Mouse (Mus musculus) embryonic fibroblast, embryonic 13.5 days (primary cell): ENCODE data around the gene Gm20662. TPM values are rescaled to one million over a fixed set of nuclear protein-coding genes. Genes with fewer than 3 reads are reported as not detected.

ENCODE experiments used
- H3K27ac ChIP-seq: 2 replicates; pipeline ENCODE4 v1.5.1; 2012; ENCODE audit warnings: low read length, control low read depth, inconsistent platforms; ENCODE audit not compliant: insufficient read depth
- H3K4me1 ChIP-seq: 2 replicates; pipeline ENCODE4 v1.6.1; 2011; ENCODE audit warnings: low read length; ENCODE audit not compliant: control insufficient read depth, insufficient read depth
- H3K4me3 ChIP-seq: 2 replicates; pipeline ENCODE4 v1.5.1; 2011; ENCODE audit warnings: mild to moderate bottlenecking, control low read depth, low read length; ENCODE audit not compliant: insufficient read depth
- CTCF ChIP-seq: IDR thresholded peaks from 2 replicates; pipeline ENCODE4 v1.5.1; 2011; ENCODE audit warnings: mild to moderate bottlenecking, control low read depth, low read length, moderate library complexity, borderline replicate concordance; ENCODE audit not compliant: insufficient read depth
- POLR2A ChIP-seq: IDR thresholded peaks from 2 replicates; pipeline ENCODE4 v1.6.1; 2011; ENCODE audit warnings: low read depth, mild to moderate bottlenecking, control low read depth, low read length, moderate library complexity
- polyA plus RNA-seq: library from polyadenylated mRNA; stranded (reverse); fragments of >200 nt; gene quantifications from 2 replicates; pipeline ENCODE4 v1.2.4, GENCODE M21; 2011; ENCODE audit warnings: low read depth; ENCODE audit not compliant: missing spikeins, insufficient read length

Gm20662 gene
- polyA plus RNA-seq, 1 experiment: not detected

DNA sequence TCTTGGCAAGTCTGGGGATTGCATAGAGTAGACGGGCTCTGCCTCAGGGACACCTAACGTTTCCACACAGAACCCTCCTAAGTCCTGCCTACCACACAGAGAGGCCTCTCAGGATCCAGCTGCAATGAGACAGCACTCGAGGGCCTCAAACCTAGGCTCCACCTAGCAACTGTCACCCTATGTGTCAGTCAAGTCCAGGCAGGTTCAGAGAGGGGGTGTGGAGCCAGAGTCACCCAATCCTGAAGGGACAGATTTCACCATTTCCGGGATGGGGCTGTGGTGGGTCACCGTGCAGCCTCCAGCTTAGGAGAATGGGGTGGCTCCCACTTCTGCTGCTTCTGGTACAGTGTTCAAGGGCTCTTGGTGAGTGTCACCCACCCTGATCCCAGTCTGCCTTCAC lies 84.0 kb downstream of the Gm20662 start, which contains the start of gene Mst1:
Gene Mst1 (plus strand): TSS at position 269 of the 400 bp plus-strand sequence.
- Histone ChIP-seq H3K4me1 (no peaks in the 10 kb centered on the region; the same call in 1 of the 2 replicates), H3K27ac (no peak within 1 kb of the TSS), H3K4me3 (peak within 1 kb of the TSS; percentile 82; the same call in 1 of the 2 replicates)
- TF ChIP-seq POLR2A (no peak), CTCF (no peak)

DNA sequence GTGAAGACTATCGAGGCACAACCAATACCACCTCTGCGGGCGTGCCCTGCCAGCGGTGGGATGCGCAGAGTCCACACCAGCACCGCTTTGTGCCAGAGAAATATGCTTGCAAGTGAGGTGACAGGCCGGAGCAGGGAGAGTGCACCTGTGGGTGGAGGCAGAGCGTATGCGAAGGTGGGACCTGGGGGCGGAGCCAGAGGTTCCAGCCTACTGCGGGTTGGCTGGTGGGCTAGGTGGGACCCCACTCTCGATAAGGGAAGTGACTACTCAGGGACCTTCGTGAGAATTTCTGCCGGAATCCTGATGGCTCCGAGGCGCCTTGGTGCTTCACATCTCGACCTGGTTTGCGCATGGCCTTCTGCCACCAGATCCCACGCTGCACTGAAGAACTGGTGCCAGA lies 86.4 kb downstream of the Gm20662 start:
- Histone ChIP-seq H3K4me1 (no peaks in the 10 kb centered on the region; the same call in 1 of the 2 replicates), H3K4me3 (no peak overlapping the region), H3K27ac (no peak overlapping the region)
- TF ChIP-seq POLR2A: no peak
- no peak for TF ChIP-seq CTCF

DNA sequence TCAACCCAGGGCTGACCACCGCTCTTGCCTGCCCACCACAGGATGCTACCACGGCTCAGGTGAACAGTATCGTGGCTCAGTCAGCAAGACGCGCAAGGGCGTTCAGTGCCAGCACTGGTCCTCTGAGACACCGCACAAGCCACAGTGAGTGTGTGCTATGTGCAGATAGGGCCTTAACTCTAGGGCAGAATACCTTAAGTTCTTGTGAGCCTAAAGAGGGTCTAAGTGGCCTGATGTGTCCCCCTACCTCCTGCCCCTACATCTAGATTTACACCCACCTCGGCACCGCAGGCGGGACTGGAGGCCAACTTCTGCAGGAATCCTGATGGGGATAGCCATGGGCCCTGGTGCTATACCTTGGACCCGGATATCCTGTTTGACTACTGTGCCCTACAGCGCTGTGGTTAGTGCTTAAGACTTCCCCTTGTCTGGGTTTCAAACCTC lies 86.9 kb downstream of the Gm20662 start, which contains the start of gene Rnf123:
Gene Rnf123 (minus strand): TSS at position 359 of the 444 bp plus-strand sequence.
- Histone ChIP-seq H3K4me3 (no peak within 1 kb of the TSS), H3K27ac (no peak within 1 kb of the TSS), H3K4me1 (no peaks in the 10 kb centered on the region)
- TF ChIP-seq CTCF (no peak), POLR2A (no peak; the same call in 1 of the 2 replicates)

DNA sequence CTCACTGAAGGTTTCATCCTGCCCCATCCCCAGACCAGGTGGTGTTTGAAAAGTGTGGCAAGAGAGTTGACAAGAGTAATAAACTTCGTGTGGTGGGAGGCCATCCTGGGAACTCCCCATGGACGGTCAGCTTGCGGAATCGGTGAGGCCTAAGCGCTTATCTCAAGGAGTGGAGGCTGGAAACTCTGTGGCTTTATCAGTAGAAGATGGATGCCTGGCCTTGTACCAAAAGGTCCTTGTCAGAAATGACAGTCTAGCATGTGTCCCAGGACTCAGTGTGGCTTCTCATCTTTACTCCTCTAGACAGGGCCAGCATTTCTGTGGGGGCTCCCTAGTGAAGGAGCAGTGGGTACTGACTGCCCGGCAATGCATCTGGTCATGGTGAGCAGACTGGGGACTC lies 87.4 kb downstream of the Gm20662 start:
- Histone ChIP-seq H3K27ac (no peak overlapping the region), H3K4me3 (no peak overlapping the region), H3K4me1 (no peaks in the 10 kb centered on the region)
- TF ChIP-seq CTCF (no peak), POLR2A (no peak)

DNA sequence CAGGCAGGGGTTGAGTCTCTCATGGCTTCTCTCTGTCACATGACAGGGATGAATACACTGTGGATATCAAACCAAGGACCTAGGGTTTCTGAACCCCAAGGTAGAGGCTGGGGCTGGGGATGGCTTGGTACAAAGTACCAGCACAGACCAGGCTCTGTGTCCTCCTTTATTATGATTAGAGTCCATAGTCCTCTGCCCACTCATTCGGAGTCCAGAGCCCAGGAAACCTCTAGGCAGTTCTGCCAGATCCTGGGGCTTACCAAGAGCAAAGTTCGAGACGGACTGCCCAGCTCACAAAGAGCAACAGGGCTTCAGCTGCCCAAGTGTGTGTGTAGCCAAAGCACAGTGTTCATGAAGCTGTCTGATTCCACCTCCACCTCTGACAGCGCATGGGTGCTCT lies 89.1 kb downstream of the Gm20662 start:
- no peak for TF ChIP-seq CTCF
- no peak for TF ChIP-seq POLR2A
- no peak overlapping the region for H3K4me3 ChIP-seq
- no peak overlapping the region for H3K27ac ChIP-seq

DNA sequence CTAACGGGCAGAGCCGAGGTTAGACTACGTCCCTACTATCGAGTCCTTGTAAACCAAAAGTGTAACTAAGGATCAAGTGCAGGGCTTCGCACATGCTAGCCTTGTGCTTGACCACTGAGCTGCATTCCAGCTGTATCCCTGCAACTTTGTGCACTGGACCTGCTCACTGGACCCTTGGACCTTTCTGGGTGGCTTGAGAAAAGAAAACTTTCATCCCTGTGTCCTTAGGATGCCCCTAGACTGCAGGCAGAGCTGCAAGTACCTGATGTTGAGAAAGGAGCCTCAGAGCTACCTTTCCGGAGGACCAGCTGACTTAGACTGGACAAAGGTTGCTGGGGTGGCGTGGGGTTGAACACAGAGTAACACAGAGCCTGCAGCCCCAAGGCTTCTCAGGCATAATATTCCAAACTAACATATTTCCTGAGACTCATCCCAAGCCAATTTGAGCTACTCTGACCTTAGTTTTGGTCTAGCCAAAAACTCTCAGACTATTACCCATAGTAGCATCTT lies 94.5 kb downstream of the Gm20662 start:
- TF ChIP-seq POLR2A (no peak), CTCF (no peak)

More for the DNA sequence above, 89.1 kb downstream of the Gm20662 start:
- no peaks in the 10 kb centered on the region for H3K4me1 ChIP-seq

DNA sequence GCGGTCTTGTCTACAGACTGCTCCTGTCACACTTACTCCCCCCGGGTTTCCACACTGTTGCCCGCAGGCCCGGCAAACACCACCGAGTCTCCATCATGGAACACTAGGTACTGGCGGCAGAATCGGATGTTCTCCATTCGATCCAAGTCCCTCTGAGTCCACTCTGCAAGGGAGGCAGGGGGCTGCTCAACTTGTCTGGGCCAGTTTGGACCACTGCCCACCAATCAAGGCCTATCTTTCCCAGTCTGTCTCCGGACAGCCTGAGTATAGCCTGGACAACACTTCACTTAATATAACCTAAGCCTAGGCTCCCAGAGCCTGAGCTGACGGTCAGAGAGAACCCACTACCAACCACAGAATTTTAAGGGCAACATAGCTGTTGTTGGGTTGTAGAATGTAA lies 97.4 kb downstream of the Gm20662 start:
- TF ChIP-seq POLR2A: no peak
- H3K4me1 ChIP-seq: no peaks in the 10 kb centered on the region
- H3K27ac ChIP-seq: no peak overlapping the region
- H3K4me3 ChIP-seq: peak overlapping the region; percentile 81

More for the DNA sequence above, 94.5 kb downstream of the Gm20662 start:
- Histone ChIP-seq H3K27ac (no peak overlapping the region), H3K4me1 (no peaks in the 10 kb centered on the region), H3K4me3 (no peak overlapping the region)

DNA sequence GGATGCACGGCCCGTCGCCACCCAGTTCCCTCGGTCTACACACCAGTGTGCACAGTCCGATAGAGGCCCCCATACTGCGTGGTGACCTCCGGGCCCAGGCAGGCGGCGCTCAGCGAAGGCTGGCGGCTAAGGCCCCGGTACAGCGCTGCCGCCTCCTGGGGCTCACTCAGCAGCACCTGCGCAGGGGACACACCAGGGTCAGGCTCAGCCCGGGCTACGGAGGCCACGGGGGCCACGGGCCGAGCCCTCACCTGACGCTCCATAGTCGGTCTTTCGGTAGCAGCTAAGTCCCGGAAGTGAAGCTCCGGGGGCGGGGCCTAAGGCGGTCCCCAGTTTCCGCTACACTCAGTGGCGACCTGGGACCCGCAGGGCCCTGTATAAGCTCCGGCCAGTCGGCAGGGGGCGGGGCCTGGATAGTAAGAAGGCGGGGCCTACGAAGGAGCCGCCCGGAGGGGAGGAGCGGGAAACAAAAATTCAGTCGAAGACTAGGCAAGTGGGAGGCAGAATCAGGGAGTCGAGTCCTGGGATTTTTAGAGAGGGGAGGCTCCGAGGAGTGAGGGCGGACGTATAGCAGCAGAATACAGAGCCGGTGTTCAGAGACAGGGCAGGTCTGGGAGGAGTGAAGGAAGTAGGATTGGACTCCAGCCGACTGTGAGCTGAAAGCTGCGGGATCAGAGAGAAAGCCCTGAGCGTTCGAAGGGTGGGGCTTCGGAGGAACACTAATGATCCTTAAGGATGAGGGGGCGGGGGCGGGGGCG lies 98.2 kb downstream of the Gm20662 start, which contains the start of gene Apeh:
Gene Apeh (minus strand): TSS at position 423 of the 758 bp plus-strand sequence.
- TF ChIP-seq CTCF (no peak), POLR2A (peak; percentile 60)
- H3K4me1 ChIP-seq: no peaks in the 10 kb centered on the region
- H3K4me3 ChIP-seq: peak within 1 kb of the TSS; percentile 81

More for the DNA sequence above, 98.2 kb downstream of the Gm20662 start, which contains the start of gene Apeh:
- peak within 1 kb of the TSS; percentile 51; the same call in 1 of the 2 replicates for H3K27ac ChIP-seq

Other genes starting within 250 kb of the Gm20662 start
- gene Rbm5, start 225.4 kb upstream of the Gm20662 start, polyA plus RNA-seq: 199 and 248 TPM in 2 replicates
- 83.3 and 87.1 TPM in 2 replicates for gene Rbm6, start 123.1 kb upstream of the Gm20662 start, polyA plus RNA-seq
- 6.4 and 8.7 TPM in 2 replicates for gene Mon1a, start 108.2 kb upstream of the Gm20662 start, polyA plus RNA-seq
- gene Mst1r, start 89.5 kb upstream of the Gm20662 start, polyA plus RNA-seq: 0.61 and 1.6 TPM in 2 replicates
- not detected in 2 replicates for gene Actl11, start 67.9 kb upstream of the Gm20662 start, polyA plus RNA-seq
- gene Camkv, start 60.7 kb upstream of the Gm20662 start, polyA plus RNA-seq: not detected in 2 replicates
- gene Traip, start 46.2 kb upstream of the Gm20662 start, polyA plus RNA-seq: 11.1 and 13.5 TPM in 2 replicates
- 18.8 and 27.3 TPM in 2 replicates for gene Uba7, start 20.8 kb upstream of the Gm20662 start, polyA plus RNA-seq
- gene Gm20661, start 13.3 kb upstream of the Gm20662 start, polyA plus RNA-seq: 0.75 and 1.2 TPM in 2 replicates
- gene Inka1, start 10.5 kb upstream of the Gm20662 start, polyA plus RNA-seq: 15.0 and 21.0 TPM in 2 replicates
- 2.1 and 4.0 TPM in 2 replicates for gene Cdhr4, start 3.9 kb upstream of the Gm20662 start, polyA plus RNA-seq
- 54.9 and 57.9 TPM in 2 replicates for gene Ip6k1, start 6.2 kb downstream of the Gm20662 start, polyA plus RNA-seq
- 32.3 and 33.5 TPM in 2 replicates for gene Gmppb, start 52.9 kb downstream of the Gm20662 start, polyA plus RNA-seq
- gene Amigo3, start 56.8 kb downstream of the Gm20662 start, polyA plus RNA-seq: 3.0 and 3.4 TPM in 2 replicates
- not detected in 2 replicates for gene Mst1, start 84.1 kb downstream of the Gm20662 start, polyA plus RNA-seq
- 26.4 and 31.4 TPM in 2 replicates for gene Rnf123, start 87.0 kb downstream of the Gm20662 start, polyA plus RNA-seq
- 53.4 and 63.9 TPM in 2 replicates for gene Apeh, start 98.3 kb downstream of the Gm20662 start, polyA plus RNA-seq
- 0.08 and 0.25 TPM in 2 replicates for gene Bsn, start 194.0 kb downstream of the Gm20662 start, polyA plus RNA-seq